Mouse (Mus musculus) heart, embryonic 15.5 days (tissue): Measurements from ENCODE around the gene Ablim2. TPM values are rescaled to one million over a fixed set of nuclear protein-coding genes. Genes with fewer than 3 reads are reported as not detected.

ENCODE experiments used
- ATAC-seq: fragments of 200-750 bp; cut with Nextera tagmentation; replicated peaks from 2 replicates; pipeline ENCODE4 v1.8.0; 2017; ENCODE audit warnings: low read depth, moderate TSS enrichment; ENCODE audit not compliant: insufficient number of reproducible peaks, insufficient read depth, low FRiP score
- H3K27ac ChIP-seq: fragments of 300-500 bp; sonication (generic); 2 replicates; pipeline ENCODE4 v1.5.1; 2015; ENCODE audit warnings: mild to moderate bottlenecking, inconsistent platforms
- H3K27me3 ChIP-seq: fragments of 300-500 bp; sonication (generic); 2 replicates; pipeline ENCODE4 v1.6.1; 2015; ENCODE audit warnings: inconsistent platforms
- H3K36me3 ChIP-seq: fragments of 300-500 bp; sonication (generic); 2 replicates; pipeline ENCODE4 v1.6.1; 2015; ENCODE audit warnings: mild to moderate bottlenecking, inconsistent platforms
- H3K4me1 ChIP-seq: fragments of 300-500 bp; sonication (generic); replicated peaks from 2 replicates; pipeline ENCODE4 v1.6.1; 2015; ENCODE audit warnings: inconsistent platforms
- H3K4me2 ChIP-seq: fragments of 300-500 bp; sonication (generic); 2 replicates; pipeline ENCODE4 v1.6.1; 2015; ENCODE audit warnings: inconsistent platforms, mild to moderate bottlenecking, moderate library complexity
- H3K4me3 ChIP-seq: fragments of 300-500 bp; sonication (generic); 2 replicates; pipeline ENCODE4 v1.5.1; 2015; ENCODE audit warnings: mild to moderate bottlenecking, inconsistent platforms
- H3K9ac ChIP-seq: fragments of 300-500 bp; sonication (generic); 2 replicates; pipeline ENCODE4 v1.6.1; 2015; ENCODE audit warnings: mild to moderate bottlenecking, inconsistent platforms
- H3K9me3 ChIP-seq: fragments of 300-500 bp; sonication (generic); replicated peaks from 2 replicates; pipeline ENCODE4 v1.6.1; 2016; ENCODE audit warnings: inconsistent platforms
- WGBS: fragments of 180-500 bp; shearing (Covaris S2); methylation state at CpG from one replicate; pipeline ENCODE4 v1.1.7; 2015; ENCODE audit warnings: mixed read lengths; 5-methylcytosine and 5-hydroxymethylcytosine counted together
- polyA plus RNA-seq: library from polyadenylated mRNA; unstranded; fragments of >200 nt; fragmentation: Nextera tagmentation; extraction: Ambion mirVana; gene quantifications from 2 replicates; pipeline ENCODE4 v1.2.1, GENCODE M21; 2015

The Ablim2 gene
- polyA plus RNA-seq, 1 experiment from 2014 or later, result 4.3 TPM

- Histone ChIP-seq H3K27ac (peak within 1 kb of the TSS; percentile 53), H3K4me2 (peak within 1 kb of the TSS; percentile 33), H3K27me3 (0 out of 2 replicates have a peak, but pooled peaks cover 3% of the 10 kb centered on the region), H3K9me3 (no peaks in the 10 kb centered on the region), H3K4me1 (peaks cover 54% of the 10 kb centered on the region), H3K9ac (no peak within 1 kb of the TSS), H3K36me3 (no peaks in the 10 kb centered on the region), H3K4me3 (no peak within 1 kb of the TSS)
- ATAC-seq, result peak; percentile 35
- 27% methylated on average over 10 of the region's 10 CpGs for WGBS
These were observed 18.0 kb upstream of the Ablim2 start, which contains the start of gene Sh3tc1 for GRCm38 (mm10) chr5:35739536-35740278. Sh3tc1 (minus strand) TSS chr5:35739987.

GRCm38 (mm10) chr5:35740716-35741115 is 17.0 kb upstream of the Ablim2 start:
- no peak overlapping the region for H3K4me3 ChIP-seq
- H3K4me2 ChIP-seq, result no peak overlapping the region
- H3K9me3 ChIP-seq, result no peaks in the 10 kb centered on the region
- H3K36me3 ChIP-seq, result no peaks in the 10 kb centered on the region
- H3K9ac ChIP-seq, result no peak overlapping the region
- WGBS, result 22% methylated on average over 10 of the region's 10 CpGs
- H3K27ac ChIP-seq, result peak overlapping the region; percentile 53; the same call in 1 of the 2 replicates
- H3K4me1 ChIP-seq, result peaks cover 54% of the 10 kb centered on the region
- ATAC-seq, result no peak
- 0 out of 2 replicates have a peak, but pooled peaks cover 3% of the 10 kb centered on the region for H3K27me3 ChIP-seq

GRCm38 (mm10) chr5:35741225-35741820 is 16.4 kb upstream of the Ablim2 start:
- H3K9me3 ChIP-seq, result no peaks in the 10 kb centered on the region
- peaks cover 54% of the 10 kb centered on the region for H3K4me1 ChIP-seq
- no peak overlapping the region for H3K4me3 ChIP-seq
- H3K4me2 ChIP-seq, result no peak overlapping the region
- H3K36me3 ChIP-seq, result no peaks in the 10 kb centered on the region
- no peak overlapping the region for H3K27ac ChIP-seq
- H3K9ac ChIP-seq, result 0 out of 2 replicates have a peak overlapping the region, but pooled peaks have one; percentile 4
- ATAC-seq, result no peak
- 61% methylated on average over 13 of the region's 13 CpGs for WGBS
- 0 out of 2 replicates have a peak, but pooled peaks cover 3% of the 10 kb centered on the region for H3K27me3 ChIP-seq

- Histone ChIP-seq H3K9me3 (no peaks in the 10 kb centered on the region), H3K36me3 (no peaks in the 10 kb centered on the region), H3K4me2 (no peak overlapping the region), H3K27ac (no peak overlapping the region), H3K9ac (no peak overlapping the region), H3K27me3 (0 out of 2 replicates have a peak, but pooled peaks cover 3% of the 10 kb centered on the region), H3K4me1 (peaks cover 36% of the 10 kb centered on the region), H3K4me3 (no peak overlapping the region)
- 77% methylated on average over 8 of the region's 8 CpGs for WGBS
- ATAC-seq, result no peak
These were observed 14.3 kb upstream of the Ablim2 start for GRCm38 (mm10) chr5:35743238-35743951.

DNA sequence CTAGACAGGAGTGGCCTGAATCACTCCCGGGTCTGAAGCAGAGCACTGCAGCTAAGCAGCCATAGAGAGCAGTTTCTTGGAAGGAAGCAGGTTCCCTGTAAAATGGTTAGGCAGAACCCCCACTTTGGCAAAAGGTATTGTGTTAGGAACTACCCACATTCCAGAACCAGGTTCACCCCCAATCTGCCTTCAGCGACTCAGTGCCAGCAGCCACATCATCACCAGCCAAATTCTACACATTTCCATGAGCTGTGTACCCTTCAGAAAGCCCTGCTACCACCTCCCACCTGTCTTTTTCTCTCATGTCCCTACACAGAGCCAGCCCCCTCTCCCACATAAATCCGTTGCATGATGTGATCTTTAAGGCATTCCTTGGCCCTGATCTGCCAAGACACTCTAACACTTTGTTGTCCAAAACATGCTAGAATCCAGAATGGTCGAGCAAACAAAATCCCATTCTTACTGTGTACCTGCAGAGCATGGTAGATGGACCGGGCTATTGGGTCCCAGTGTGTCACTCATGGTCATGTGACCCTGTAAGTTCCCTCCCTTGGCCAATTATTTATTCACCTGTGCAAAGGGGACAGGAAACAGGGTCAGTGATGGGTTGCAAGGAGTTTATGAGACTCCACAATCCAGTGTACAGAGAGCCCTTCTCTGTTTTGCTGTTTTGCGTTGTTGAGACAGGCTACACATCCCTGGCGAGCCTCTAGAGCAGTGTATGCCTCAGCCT is 13.5 kb upstream of the Ablim2 start:
- no peaks in the 10 kb centered on the region for H3K9me3 ChIP-seq
- 0 out of 2 replicates have a peak, but pooled peaks cover 3% of the 10 kb centered on the region for H3K27me3 ChIP-seq
- H3K27ac ChIP-seq, result no peak overlapping the region
- 75% methylated on average over 7 of the region's 7 CpGs for WGBS
- H3K9ac ChIP-seq, result no peak overlapping the region
- no peaks in the 10 kb centered on the region for H3K36me3 ChIP-seq
- H3K4me1 ChIP-seq, result peaks cover 28% of the 10 kb centered on the region
- no peak overlapping the region for H3K4me3 ChIP-seq
- no peak overlapping the region for H3K4me2 ChIP-seq
- ATAC-seq, result no peak

- WGBS, result 81% methylated on average over 5 of the region's 5 CpGs
- Histone ChIP-seq H3K4me2 (no peak overlapping the region), H3K9ac (no peak overlapping the region), H3K36me3 (no peaks in the 10 kb centered on the region), H3K27ac (no peak overlapping the region), H3K9me3 (no peaks in the 10 kb centered on the region), H3K27me3 (0 out of 2 replicates have a peak, but pooled peaks cover 2% of the 10 kb centered on the region), H3K4me3 (no peak overlapping the region), H3K4me1 (peaks cover 16% of the 10 kb centered on the region)
- ATAC-seq, result no peak
These were observed 12.3 kb upstream of the Ablim2 start for GRCm38 (mm10) chr5:35745406-35745805.

DNA sequence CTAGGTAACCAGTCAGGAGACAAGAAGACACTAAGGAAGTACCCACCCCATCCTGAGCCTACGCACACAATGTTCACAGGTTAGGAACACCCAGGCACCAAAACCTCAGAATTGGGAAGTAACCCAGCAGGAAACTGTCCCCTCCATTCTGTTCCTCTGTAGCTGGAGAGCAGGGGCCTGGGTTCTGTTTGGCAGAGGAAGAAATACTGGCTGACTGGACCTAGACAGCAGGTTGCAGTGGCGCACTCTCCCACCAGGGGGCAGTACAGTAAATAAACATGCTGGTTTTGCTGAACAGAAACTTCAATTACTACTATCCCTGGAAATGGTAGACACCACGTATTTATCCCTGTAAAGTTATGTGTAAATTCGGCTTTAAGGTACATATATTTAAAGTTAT is 10.8 kb upstream of the Ablim2 start:
- no peaks in the 10 kb centered on the region for H3K9me3 ChIP-seq
- H3K36me3 ChIP-seq, result no peaks in the 10 kb centered on the region
- H3K27me3 ChIP-seq, result no peaks in the 10 kb centered on the region
- H3K4me2 ChIP-seq, result no peak overlapping the region
- H3K27ac ChIP-seq, result no peak overlapping the region
- H3K4me1 ChIP-seq, result 0 out of 2 replicates have a peak, but pooled peaks cover under 1% of the 10 kb centered on the region
- H3K4me3 ChIP-seq, result no peak overlapping the region
- 24% methylated on average over 4 of the region's 4 CpGs for WGBS
- H3K9ac ChIP-seq, result no peak overlapping the region
- no peak for ATAC-seq

- 59% methylated on average over 3 of the region's 3 CpGs for WGBS
- ATAC-seq, result no peak
These were observed 8.3 kb upstream of the Ablim2 start for GRCm38 (mm10) chr5:35749416-35749815.

DNA sequence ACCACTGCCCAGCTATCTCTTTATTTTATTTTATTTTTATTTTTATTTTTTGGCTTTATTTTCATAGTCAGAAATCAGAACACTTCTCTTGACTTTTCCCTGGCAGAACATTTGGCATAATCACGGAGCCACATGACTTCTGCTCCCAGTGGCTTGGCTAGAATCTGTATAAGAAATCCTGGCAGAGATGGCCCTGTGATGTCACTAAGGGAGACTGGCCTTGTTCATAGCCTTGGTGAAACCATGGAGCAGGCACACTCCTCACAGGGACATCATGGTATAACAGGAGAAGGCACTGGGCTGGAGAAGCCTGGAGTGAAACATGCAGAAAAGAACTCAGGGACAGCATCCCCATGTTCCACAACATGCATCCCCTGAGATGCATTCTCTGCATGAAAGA is 7.7 kb upstream of the Ablim2 start:
- H3K4me2 ChIP-seq, result no peak overlapping the region
- no peaks in the 10 kb centered on the region for H3K9me3 ChIP-seq
- H3K27me3 ChIP-seq, result 0 out of 2 replicates have a peak, but pooled peaks cover 3% of the 10 kb centered on the region
- WGBS, result 92% methylated on average over 1 of the region's 1 CpGs
- no peak overlapping the region for H3K9ac ChIP-seq
- no peak for ATAC-seq
- H3K4me3 ChIP-seq, result no peak overlapping the region
- H3K4me1 ChIP-seq, result no peaks in the 10 kb centered on the region
- no peak overlapping the region for H3K27ac ChIP-seq
- H3K36me3 ChIP-seq, result no peaks in the 10 kb centered on the region

More at GRCm38 (mm10) chr5:35749416-35749815, 8.3 kb upstream of the Ablim2 start:
- Histone ChIP-seq H3K4me1 (no peaks in the 10 kb centered on the region), H3K4me2 (no peak overlapping the region), H3K9me3 (no peaks in the 10 kb centered on the region), H3K9ac (no peak overlapping the region), H3K36me3 (no peaks in the 10 kb centered on the region), H3K4me3 (no peak overlapping the region), H3K27ac (no peak overlapping the region), H3K27me3 (0 out of 2 replicates have a peak, but pooled peaks cover 3% of the 10 kb centered on the region)

DNA sequence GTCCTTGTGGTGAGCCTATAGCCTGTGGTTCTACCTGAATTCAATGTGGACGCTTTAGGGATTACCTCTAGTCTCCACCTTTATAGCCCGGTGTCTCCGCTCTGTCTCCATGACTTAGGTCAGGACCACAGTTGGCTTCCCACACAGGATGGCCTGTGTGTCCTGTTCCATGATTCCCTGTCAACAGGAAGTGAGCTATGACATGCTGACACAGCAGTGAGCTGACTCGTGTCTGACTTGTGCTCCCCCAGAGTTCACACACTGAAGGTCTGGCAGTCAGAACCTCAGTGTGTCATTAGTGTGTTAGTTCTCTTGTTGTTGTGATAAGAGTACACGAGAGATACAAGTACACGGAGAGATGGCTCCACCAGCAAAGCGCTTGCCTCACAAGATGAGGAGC is 6.7 kb upstream of the Ablim2 start:
- ATAC-seq, result no peak
- 67% methylated on average over 7 of the region's 7 CpGs for WGBS
- no peaks in the 10 kb centered on the region for H3K4me1 ChIP-seq
- no peaks in the 10 kb centered on the region for H3K36me3 ChIP-seq
- H3K27me3 ChIP-seq, result 0 out of 2 replicates have a peak, but pooled peaks cover 5% of the 10 kb centered on the region
- H3K4me3 ChIP-seq, result no peak overlapping the region
- no peaks in the 10 kb centered on the region for H3K9me3 ChIP-seq
- no peak overlapping the region for H3K4me2 ChIP-seq
- no peak overlapping the region for H3K27ac ChIP-seq
- no peak overlapping the region for H3K9ac ChIP-seq
